Mouse (Mus musculus) embryonic fibroblast, embryonic 13.5 days (primary cell): Measurements from ENCODE around the gene Mpig6b.
A peak's percentile ranks its signal among the peaks of the same experiment; 100 is the strongest.

Experiments used
- CTCF ChIP-seq: IDR thresholded peaks from 2 replicates; pipeline ENCODE4 v1.5.1; 2011; ENCODE audit warnings: mild to moderate bottlenecking, control low read depth, low read length, moderate library complexity, borderline replicate concordance; ENCODE audit not compliant: insufficient read depth
- POLR2A ChIP-seq: IDR thresholded peaks from 2 replicates; pipeline ENCODE4 v1.6.1; 2011; ENCODE audit warnings: low read depth, mild to moderate bottlenecking, control low read depth, low read length, moderate library complexity

GRCm38 (mm10) chr17:35039121-35039873, 26.7 kb downstream of the Mpig6b start:
- TF ChIP-seq CTCF (no peak), POLR2A (peak; percentile 28; the same call in 1 of the 2 replicates)
